Mouse (Mus musculus): ENCODE measurements around the gene Kdelr3. TPM values are rescaled to one million over a fixed set of nuclear protein-coding genes. Genes with fewer than 3 reads are reported as not detected.

Gene Kdelr3
- polyA plus RNA-seq (2012; rRNA removed): 48.5 and 54.9 TPM in 2 replicates

DNA sequence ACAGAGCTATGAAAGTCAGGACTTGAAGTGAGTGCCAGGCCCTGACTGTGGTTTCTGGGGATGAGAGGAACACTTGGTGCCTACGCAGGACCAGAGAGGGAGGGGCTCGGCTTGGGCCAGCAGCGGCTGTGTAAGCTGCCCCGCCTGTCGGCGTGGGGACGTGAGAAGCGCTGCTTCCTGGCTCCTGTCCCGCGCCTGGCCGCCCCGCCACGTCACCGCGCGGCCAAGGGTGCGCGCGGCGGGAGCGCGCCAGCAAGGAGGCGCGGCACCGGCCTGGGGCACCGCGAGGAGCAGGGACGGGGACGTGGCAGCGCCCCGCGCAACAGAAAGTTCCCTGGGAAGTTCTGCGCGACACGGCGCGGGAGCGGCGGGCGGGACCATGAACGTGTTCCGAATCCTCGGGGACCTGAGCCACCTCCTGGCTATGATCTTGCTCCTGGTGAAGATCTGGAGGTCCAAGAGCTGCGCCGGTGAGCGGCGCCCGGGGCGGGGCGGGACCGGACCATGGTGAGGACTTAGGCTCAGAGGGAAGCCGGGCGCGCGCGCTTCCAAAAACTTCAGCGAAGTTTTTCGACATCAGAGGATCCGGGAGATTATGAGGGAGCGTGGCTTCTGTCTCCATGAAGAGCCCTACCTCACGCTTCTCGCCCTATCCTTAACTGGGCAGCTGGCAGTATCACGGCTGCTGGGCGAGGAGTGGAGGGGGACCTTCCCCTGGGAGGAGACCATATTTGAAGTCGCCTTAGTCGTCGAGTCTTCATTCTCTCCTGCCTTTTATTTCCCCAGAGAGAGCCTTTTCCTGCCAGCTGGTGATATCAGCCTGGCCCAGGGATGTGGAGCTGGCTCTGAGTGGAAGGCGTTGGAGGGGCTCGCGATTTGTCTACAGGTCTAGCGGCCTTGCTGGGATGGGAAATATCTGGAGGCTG is at the start of gene Kdelr3:
Gene Kdelr3, plus strand, starts transcription at position 241 of the 926 bp plus-strand sequence.
- DNase-seq (ENCODE audit: low spot score): peak; percentile 63

DNA sequence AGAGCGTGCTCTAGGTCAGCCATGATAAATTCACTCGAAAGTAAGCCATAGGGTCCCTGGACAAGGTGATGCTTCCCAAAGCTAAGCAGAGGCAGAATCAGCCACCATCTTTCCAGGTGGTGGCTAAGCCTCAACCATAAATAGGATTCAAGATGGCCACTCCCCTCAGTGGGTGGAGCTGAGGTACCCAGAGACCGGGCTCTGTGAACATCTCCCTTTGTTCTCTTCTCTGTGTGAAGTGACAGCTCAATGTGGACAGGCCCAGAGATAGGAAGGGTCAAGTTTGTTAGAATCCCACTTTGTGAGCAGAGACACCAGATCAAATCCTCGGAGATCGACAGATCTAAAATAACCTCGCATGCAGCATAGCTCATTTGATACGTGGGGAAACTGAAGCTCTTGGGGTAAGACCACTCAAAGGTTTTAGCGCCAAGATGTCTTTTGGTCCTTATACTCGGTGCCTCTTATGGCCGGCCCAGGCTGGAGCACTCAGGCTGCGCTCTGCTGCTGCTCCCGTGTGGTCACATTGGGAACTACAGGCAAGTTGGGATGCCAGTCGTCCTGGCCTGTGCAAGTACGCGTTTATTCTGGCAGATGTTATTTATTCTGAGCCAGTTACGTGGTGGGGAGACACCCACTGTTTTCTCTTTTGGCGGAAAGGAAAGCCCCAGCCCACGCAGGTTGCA is 49.5 kb upstream of the Kdelr3 start:
- peak; percentile 65 for DNase-seq (ENCODE audit: low spot score)

GRCm38 (mm10) chr15:79469577-79469976 is 46.6 kb upstream of the Kdelr3 start:
- no peak for DNase-seq (ENCODE audit: low spot score)

DNA sequence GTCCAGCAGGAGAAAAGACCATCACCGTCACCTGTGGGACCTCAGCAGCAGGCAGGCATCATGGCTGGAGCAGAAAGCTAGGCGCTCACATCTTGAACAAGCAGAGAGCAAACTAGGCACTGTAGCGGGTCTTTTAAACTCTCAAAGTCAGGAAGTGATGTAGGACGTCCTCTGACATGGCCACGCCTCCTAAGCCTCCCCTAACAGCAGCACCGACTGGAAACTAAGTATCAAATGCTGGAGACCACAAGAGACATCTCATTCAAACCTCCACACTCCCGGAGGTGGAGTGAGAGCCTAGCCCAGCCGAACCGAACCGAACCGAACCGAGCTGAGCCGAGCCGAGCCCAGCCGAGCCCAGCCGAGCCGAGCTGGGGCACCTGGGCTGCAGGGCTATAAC is 45.6 kb upstream of the Kdelr3 start:
- no peak for DNase-seq (ENCODE audit: low spot score)

GRCm38 (mm10) chr15:79471095-79471494 is 45.1 kb upstream of the Kdelr3 start:
- no peak for DNase-seq (ENCODE audit: low spot score)

DNA sequence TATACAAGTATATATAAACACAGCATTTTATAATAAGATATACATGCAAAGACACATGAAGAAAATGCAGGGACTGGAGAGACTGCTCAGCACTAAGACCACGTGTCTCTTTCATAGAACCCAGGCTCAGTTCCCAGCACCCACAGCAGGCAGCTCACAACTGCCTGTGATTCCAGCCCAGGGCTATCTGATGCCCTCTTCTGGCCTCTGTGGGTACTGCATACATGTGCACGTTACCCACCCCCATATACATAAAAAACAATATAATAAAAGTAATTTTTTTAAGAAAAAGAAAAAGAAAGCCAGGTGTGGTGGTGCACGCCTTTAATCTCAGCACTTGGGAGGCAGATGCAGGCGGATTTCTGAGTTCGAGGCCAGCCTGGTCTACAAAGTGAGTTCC is 43.2 kb upstream of the Kdelr3 start:
- no peak for DNase-seq (ENCODE audit: low spot score)

DNA sequence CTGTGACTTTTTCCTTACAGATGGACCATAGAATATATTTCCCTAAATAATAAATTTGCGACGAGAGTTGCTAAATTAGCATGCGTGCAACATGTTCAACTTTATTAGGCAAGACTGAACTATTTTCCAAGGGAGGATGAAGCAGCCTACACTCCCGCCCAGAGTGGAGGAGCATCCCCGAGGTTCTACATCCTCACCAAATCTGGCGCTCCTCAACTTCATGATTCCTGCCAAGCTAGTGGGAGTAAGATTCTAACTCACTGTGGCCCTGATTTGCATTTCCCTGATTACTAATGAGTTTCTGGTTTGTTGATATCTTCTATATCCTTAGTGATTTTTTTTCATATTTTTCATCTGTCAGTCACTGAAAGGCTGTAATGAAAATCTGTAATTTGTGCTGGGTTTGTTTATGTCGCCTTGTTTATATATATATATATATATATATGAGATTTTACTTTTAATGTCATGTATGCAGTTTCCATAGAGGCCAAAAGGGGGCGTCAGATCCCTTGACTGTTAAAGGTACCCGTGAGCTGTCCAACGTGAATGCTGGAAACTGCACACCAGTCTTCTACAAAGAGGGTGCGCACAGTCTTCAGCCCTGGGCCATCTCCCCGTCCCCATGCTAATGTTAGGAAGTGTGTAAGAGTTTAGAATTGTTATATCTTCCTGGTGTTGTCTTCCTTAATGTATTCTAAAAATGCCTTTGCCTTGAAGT is 42.4 kb upstream of the Kdelr3 start:
- DNase-seq (ENCODE audit: low spot score): no peak

GRCm38 (mm10) chr15:79477227-79477626 is 39.0 kb upstream of the Kdelr3 start:
- DNase-seq (ENCODE audit: low spot score): no peak

DNA sequence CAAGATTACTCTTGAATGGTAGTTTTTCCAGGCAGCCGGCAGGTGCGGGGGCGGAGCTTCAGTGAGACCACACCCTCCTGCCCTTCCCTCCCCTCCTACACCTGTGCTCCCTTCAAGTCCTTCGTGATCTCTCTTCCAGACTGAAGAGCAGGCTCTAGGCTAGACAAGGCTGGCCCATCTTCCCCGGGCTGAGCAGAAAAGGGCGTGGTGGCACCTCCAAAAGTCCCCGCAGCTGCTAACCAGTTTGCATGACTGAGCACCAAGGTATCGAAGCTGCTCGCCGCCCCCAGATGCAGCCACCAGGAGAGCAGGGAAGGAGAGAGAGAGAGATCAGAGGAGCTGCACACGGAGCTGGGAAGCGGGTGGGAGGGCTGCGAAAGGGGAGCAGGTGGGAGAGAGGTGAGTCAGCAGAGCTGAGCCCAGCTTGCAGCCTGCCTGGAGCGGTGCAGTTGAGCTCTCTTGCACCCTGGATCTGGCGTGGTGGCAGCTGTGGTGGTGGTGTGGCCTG is 35.0 kb upstream of the Kdelr3 start:
- DNase-seq (ENCODE audit: low spot score): no peak

GRCm38 (mm10) chr15:79489463-79489862 is 26.7 kb upstream of the Kdelr3 start:
- no peak for DNase-seq (ENCODE audit: low spot score)

DNA sequence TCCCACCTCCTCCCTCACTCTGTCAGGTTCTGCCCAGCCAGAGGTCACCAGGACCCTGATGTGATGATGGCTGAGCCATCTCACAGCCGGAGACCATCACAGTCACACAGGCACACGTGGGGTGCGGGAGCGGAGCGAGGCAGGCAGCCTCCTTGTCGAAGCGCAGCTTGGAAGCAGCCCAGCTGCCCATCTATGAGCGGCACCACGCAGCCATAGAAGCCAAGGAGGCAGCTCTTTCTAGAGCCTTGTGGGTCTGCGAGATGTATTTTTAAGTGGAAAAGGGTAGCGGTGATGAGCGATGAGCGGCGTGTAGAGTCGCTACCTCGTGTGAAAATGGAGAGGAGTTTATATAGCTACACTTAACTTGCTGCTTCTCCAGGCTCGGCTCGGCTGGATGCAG is 22.7 kb upstream of the Kdelr3 start:
- no peak for DNase-seq (ENCODE audit: low spot score)

DNA sequence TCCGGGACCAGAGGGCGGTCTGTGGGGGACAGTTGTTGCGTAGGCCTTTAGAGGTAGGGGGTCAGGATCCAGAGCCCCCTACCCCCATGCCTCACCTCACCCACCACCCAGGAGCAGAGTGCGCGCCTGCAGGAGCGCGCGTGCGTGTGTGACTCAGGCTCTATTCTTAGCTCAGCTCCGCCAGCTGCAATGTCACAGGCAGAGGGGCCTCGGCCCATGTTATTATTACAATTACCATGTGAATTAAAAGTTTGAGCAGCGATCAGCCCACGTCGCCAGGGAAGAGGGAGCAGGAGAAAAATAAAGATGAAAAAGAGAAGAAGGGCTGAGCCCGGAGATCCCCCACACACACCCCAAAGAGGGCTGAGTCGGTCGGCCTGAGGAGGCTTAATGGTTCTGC is 16.1 kb upstream of the Kdelr3 start:
- DNase-seq (ENCODE audit: low spot score): no peak

DNA sequence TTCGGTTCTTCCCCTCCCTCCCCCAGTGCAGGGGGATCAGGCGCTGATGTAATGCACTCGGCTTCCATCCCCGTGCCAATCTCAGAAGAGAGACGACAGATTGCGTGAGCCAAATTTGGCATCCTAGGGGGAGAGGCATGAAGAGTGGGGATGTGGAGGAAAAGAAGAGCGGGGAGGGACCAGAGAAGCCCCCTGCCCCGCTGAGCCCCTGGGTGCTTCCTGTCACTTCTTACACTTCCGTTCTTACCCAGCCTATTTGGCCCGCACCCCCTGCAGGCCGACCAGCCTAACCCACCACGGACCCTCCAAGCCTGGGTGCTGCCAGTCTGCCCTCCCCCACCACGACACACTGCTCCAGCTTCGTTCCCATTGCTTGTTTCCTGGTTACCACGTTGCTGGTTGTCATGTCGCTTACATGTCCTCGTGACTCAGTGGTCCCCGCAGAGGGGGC is 13.3 kb upstream of the Kdelr3 start:
- DNase-seq (ENCODE audit: low spot score): no peak

GRCm38 (mm10) chr15:79503438-79503837 is 12.8 kb upstream of the Kdelr3 start:
- no peak for DNase-seq (ENCODE audit: low spot score)

DNA sequence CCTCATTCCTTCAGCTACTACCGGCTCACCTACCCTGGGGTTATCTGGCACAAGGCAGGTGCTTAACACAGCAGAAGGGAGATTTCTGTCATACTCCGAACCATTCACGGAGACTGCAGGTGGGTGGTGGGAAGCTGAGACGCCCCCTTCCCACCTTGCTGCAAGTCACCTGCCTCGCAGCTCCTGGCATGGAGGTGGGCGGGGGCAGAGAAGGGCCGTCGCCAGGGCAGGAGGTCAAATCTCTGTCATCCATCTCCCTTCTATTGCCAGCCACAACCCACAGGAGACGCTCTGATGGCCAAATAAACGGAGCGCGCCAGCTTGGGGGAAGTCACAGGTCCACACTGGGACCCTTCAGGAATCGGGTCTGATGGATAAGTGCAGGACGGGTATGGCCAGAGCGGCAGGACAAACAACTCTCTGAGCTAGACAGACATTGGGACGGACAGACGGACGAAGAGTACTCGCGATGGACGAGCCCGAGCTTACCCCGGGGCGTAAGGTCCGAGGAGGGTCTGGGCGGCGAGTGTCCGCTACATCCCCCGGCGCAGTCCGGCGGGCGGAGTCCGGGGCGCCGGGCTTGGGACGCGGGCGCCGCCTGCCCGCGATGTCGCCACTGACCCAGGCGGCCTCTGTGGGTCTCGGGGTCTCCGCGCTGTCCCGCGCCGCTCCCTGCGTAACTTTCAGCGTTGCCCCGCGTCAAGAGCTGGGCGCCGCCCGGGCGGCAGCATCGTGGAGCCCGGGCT is 11.3 kb upstream of the Kdelr3 start, which contains the start of gene Kcnj4:
Gene Kcnj4, minus strand, starts transcription at position 535 of the 746 bp plus-strand sequence.
- no peak for DNase-seq (ENCODE audit: low spot score)

DNA sequence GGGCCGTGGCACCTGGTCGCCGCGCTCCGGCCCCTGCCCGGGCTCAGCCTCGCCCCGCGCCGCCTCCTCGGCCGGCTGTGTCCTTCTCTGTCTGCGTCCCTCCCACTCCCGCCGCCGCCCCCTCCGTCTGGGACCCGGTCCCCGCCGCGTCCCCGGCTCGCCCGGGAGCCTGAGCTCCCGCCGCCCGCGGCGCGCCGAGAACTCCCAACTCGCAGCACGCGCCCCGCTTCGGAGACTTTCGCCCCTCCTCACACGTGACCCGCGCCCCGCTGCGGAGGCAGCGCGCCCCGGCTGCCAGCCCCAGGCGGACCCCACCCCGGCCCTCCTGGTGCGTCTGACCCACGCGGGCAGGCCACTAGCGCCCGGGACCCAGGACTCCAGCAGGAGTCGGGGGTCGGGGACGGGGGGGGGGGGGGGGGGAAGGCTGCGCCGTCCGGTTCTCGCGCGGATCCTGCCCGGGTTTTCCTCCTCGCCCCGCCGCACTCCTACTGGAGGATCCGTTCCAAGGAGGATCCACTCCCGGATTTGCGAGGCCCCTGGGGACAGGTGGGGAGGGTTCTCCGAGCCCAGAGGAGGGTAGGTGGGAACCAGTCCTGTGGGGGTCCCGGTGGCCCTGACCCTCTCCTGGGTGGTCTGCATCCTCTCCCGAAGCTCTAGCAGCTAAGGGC is 10.5 kb upstream of the Kdelr3 start:
- DNase-seq (ENCODE audit: low spot score): peak; percentile 42

DNA sequence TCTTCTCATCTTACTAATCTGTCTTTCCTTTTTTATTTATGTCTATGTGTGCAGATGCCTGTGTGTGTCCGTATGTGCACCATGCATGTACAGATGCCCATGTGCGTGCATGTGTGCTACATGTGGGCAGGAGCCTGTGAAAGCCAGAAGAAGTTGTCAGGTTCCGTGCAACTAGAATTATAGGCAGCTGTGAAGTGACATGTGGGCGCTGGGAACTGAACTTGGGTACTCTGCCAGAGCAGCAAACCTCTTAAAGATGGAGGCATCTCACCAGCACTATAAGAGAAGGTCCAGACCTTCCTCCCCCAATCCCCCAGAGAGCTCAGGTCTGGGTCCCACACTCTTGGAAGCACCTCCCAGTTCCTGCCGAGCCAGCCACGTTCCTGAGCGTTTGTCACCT is 9.8 kb upstream of the Kdelr3 start:
- no peak for DNase-seq (ENCODE audit: low spot score)

DNA sequence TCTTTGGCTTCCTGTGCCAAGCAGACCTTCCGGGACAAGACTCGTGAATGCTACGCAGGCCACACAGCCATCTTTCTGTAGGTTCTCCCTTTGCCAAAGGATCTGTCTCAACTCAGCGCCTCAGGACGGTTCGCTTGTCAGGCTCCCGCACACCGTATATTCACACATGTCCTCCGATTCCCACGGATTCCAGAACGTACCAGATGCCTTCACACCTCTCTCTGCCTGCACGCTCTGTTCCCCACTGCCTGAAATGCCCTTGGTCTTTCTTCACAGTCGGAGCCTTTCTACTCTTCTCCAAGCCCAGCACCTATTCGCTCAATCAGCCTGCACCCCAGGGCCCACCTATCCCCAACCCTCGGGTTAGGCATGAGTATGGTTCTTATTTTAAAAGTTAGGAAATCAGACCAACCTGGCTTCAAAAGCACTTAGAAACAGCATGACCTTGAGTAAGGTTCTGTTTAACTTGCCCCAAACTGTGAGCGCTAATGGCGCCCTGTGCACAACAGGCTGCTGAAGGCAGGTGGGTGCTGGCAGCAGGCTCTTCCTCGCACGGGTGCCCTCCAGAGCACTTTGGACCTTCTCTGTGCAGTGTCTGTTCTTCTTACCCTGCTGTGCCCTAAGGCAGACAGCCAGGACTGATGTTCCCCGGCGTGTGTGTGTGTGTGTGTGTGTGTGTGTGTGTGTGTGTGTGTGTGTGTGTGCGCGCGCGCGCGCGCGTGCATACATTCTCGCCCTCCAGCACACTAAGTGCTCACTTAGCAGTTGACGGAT is 9.0 kb upstream of the Kdelr3 start:
- no peak for DNase-seq (ENCODE audit: low spot score)

- DNase-seq (ENCODE audit: low spot score): no peak
Observed at GRCm38 (mm10) chr15:79509998-79510397, 6.2 kb upstream of the Kdelr3 start.

DNA sequence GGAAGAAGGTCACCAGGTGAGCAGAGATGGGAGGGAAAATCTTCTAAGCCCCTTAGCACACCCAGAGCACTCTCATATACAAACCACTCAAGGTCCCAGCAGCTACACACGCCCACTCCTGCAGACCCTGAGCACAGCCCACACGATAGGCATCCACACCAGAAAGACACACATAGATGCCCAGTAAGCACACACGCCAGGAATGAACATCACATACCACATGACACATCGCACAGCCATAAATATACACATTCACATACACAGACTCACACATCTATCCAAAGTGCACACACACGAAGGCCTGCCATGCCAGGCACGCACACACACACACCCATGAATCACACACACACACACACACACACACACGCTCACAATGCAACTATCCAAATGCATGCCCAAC is 5.8 kb upstream of the Kdelr3 start:
- DNase-seq (ENCODE audit: low spot score): no peak
